Mouse (Mus musculus): ENCODE measurements around the gene Nfe2. TPM values are rescaled to one million over a fixed set of nuclear protein-coding genes. Genes with fewer than 3 reads are reported as not detected.
"Not testable (repeated sequence)": the region's sequence is repeated elsewhere in the genome, so short reads cannot be mapped to it uniquely, and the experiment has no call there.

Gene Nfe2
- polyA plus RNA-seq, 1 experiment from 2014 or later: 1.9 TPM

GRCm38 (mm10) chr15:103250195-103250740 is 7.9 kb downstream of the Nfe2 start:
- H3K4me1 ChIP-seq (replicated peaks; ENCODE audit: control insufficient read depth, insufficient read depth, low read length): peaks cover 7% of the 10 kb centered on the region
- no peak overlapping the region for H3K4me3 ChIP-seq (ENCODE audit: low read depth, low read length)
- ATAC-seq (replicated peaks; ENCODE audit: low FRiP score, low TSS enrichment, low read depth) (0 out of 2 replicates have a peak, but pooled peaks have one; percentile 15), DNase-seq (ENCODE audit: low spot score) (peak; percentile 81)
- H3K27ac ChIP-seq (ENCODE audit: low read depth): no peak overlapping the region; the same call in 1 of the 2 replicates
- H3K9me3 ChIP-seq (ENCODE audit: control insufficient read depth, low read length): no peaks in the 10 kb centered on the region
- 29% methylated on average over 2 of the region's 2 CpGs for WGBS
- H3K4me2 ChIP-seq (ENCODE audit: low read length): no peak overlapping the region
- peaks cover 39% of the 10 kb centered on the region for H3K36me3 ChIP-seq (ENCODE audit: control insufficient read depth, insufficient read depth, low read length)
- H3K27me3 ChIP-seq (replicated peaks; ENCODE audit: control insufficient read depth, insufficient read depth, low read length): 0 out of 2 replicates have a peak, but pooled peaks cover 3% of the 10 kb centered on the region
- H3K9ac ChIP-seq (ENCODE audit: low read length): no peak overlapping the region

GRCm38 (mm10) chr15:103249511-103249910 is 8.7 kb downstream of the Nfe2 start:
- not testable (repeated sequence) for H3K4me2 ChIP-seq (ENCODE audit: low read length); H3K4me3 ChIP-seq (ENCODE audit: low read depth, low read length); H3K9me3 ChIP-seq (ENCODE audit: control insufficient read depth, low read length); ATAC-seq (replicated peaks; ENCODE audit: low FRiP score, low TSS enrichment, low read depth); H3K4me1 ChIP-seq (replicated peaks; ENCODE audit: control insufficient read depth, insufficient read depth, low read length); H3K27me3 ChIP-seq (replicated peaks; ENCODE audit: control insufficient read depth, insufficient read depth, low read length); DNase-seq (ENCODE audit: low spot score); H3K27ac ChIP-seq (ENCODE audit: low read depth); H3K9ac ChIP-seq (ENCODE audit: low read length)
- peaks cover 44% of the 10 kb centered on the region for H3K36me3 ChIP-seq (ENCODE audit: control insufficient read depth, insufficient read depth, low read length)
- 88% methylated on average over 6 of the region's 6 CpGs for WGBS

GRCm38 (mm10) chr15:103248401-103249313 is 9.5 kb downstream of the Nfe2 start:
- H3K36me3 ChIP-seq (ENCODE audit: control insufficient read depth, insufficient read depth, low read length): peaks cover 49% of the 10 kb centered on the region

GRCm38 (mm10) chr15:103247782-103248400 is 10.3 kb downstream of the Nfe2 start:
- DNase-seq (ENCODE audit: low spot score): no peak
- Histone ChIP-seq H3K4me1 (replicated peaks; ENCODE audit: control insufficient read depth, insufficient read depth, low read length) (peaks cover 14% of the 10 kb centered on the region), H3K36me3 (ENCODE audit: control insufficient read depth, insufficient read depth, low read length) (peaks cover 57% of the 10 kb centered on the region), H3K27ac (ENCODE audit: low read depth) (no peak overlapping the region), H3K4me2 (ENCODE audit: low read length) (no peak overlapping the region), H3K27me3 (replicated peaks; ENCODE audit: control insufficient read depth, insufficient read depth, low read length) (no peaks in the 10 kb centered on the region), H3K9ac (ENCODE audit: low read length) (no peak overlapping the region), H3K9me3 (ENCODE audit: control insufficient read depth, low read length) (no peaks in the 10 kb centered on the region), H3K4me3 (ENCODE audit: low read depth, low read length) (no peak overlapping the region)
- ATAC-seq (replicated peaks; ENCODE audit: low FRiP score, low TSS enrichment, low read depth): no peak; the same call in 1 of the 2 replicates

More at GRCm38 (mm10) chr15:103248401-103249313, 9.5 kb downstream of the Nfe2 start:
- no peak overlapping the region for H3K9ac ChIP-seq (ENCODE audit: low read length)
- no peak overlapping the region for H3K4me2 ChIP-seq (ENCODE audit: low read length)
- H3K9me3 ChIP-seq (ENCODE audit: control insufficient read depth, low read length): no peaks in the 10 kb centered on the region
- DNase-seq (ENCODE audit: low spot score): peak; percentile 63
- H3K27me3 ChIP-seq (replicated peaks; ENCODE audit: control insufficient read depth, insufficient read depth, low read length): no peaks in the 10 kb centered on the region
- peak; percentile 10 for ATAC-seq (replicated peaks; ENCODE audit: low FRiP score, low TSS enrichment, low read depth)
- H3K4me3 ChIP-seq (ENCODE audit: low read depth, low read length): no peak overlapping the region
- H3K4me1 ChIP-seq (replicated peaks; ENCODE audit: control insufficient read depth, insufficient read depth, low read length): 0 out of 2 replicates have a peak, but pooled peaks cover 7% of the 10 kb centered on the region
- WGBS: 83% methylated on average over 28 of the region's 28 CpGs
- no peak overlapping the region for H3K27ac ChIP-seq (ENCODE audit: low read depth)

- H3K27me3 ChIP-seq (replicated peaks; ENCODE audit: control insufficient read depth, insufficient read depth, low read length): no peaks in the 10 kb centered on the region
- no peak overlapping the region for H3K9ac ChIP-seq (ENCODE audit: low read length)
- DNase-seq (ENCODE audit: low spot score) (no peak), ATAC-seq (replicated peaks; ENCODE audit: low FRiP score, low TSS enrichment, low read depth) (no peak)
- H3K9me3 ChIP-seq (ENCODE audit: control insufficient read depth, low read length): no peaks in the 10 kb centered on the region
- H3K27ac ChIP-seq (ENCODE audit: low read depth): no peak overlapping the region
- no peak overlapping the region for H3K4me3 ChIP-seq (ENCODE audit: low read depth, low read length)
- no peak overlapping the region for H3K4me2 ChIP-seq (ENCODE audit: low read length)
- WGBS: 86% methylated on average over 9 of the region's 9 CpGs
- H3K36me3 ChIP-seq (ENCODE audit: control insufficient read depth, insufficient read depth, low read length): peaks cover 63% of the 10 kb centered on the region
- peaks cover 21% of the 10 kb centered on the region for H3K4me1 ChIP-seq (replicated peaks; ENCODE audit: control insufficient read depth, insufficient read depth, low read length)
Measured at GRCm38 (mm10) chr15:103247078-103247781, 11.0 kb downstream of the Nfe2 start.

GRCm38 (mm10) chr15:103245616-103246015 is 12.6 kb downstream of the Nfe2 start:
- Histone ChIP-seq H3K9ac (ENCODE audit: low read length) (no peak overlapping the region), H3K4me1 (replicated peaks; ENCODE audit: control insufficient read depth, insufficient read depth, low read length) (peaks cover 23% of the 10 kb centered on the region), H3K36me3 (ENCODE audit: control insufficient read depth, insufficient read depth, low read length) (peaks cover 74% of the 10 kb centered on the region), H3K27me3 (replicated peaks; ENCODE audit: control insufficient read depth, insufficient read depth, low read length) (no peaks in the 10 kb centered on the region), H3K4me3 (ENCODE audit: low read depth, low read length) (no peak overlapping the region), H3K9me3 (ENCODE audit: control insufficient read depth, low read length) (no peaks in the 10 kb centered on the region), H3K27ac (ENCODE audit: low read depth) (no peak overlapping the region), H3K4me2 (ENCODE audit: low read length) (no peak overlapping the region)
- ATAC-seq (replicated peaks; ENCODE audit: low FRiP score, low TSS enrichment, low read depth) (no peak), DNase-seq (ENCODE audit: low spot score) (no peak)
- WGBS: 72% methylated on average over 6 of the region's 6 CpGs

GRCm38 (mm10) chr15:103242885-103243284 is 15.3 kb downstream of the Nfe2 start:
- Histone ChIP-seq H3K4me1 (replicated peaks; ENCODE audit: control insufficient read depth, insufficient read depth, low read length) (peaks cover 23% of the 10 kb centered on the region), H3K9me3 (ENCODE audit: control insufficient read depth, low read length) (no peaks in the 10 kb centered on the region), H3K36me3 (ENCODE audit: control insufficient read depth, insufficient read depth, low read length) (peaks cover 61% of the 10 kb centered on the region), H3K27me3 (replicated peaks; ENCODE audit: control insufficient read depth, insufficient read depth, low read length) (no peaks in the 10 kb centered on the region), H3K4me2 (ENCODE audit: low read length) (peak overlapping the region; percentile 88), H3K27ac (ENCODE audit: low read depth) (no peak overlapping the region), H3K9ac (ENCODE audit: low read length) (peak overlapping the region; percentile 95), H3K4me3 (ENCODE audit: low read depth, low read length) (peak overlapping the region; percentile 94)
- no peak for ATAC-seq (replicated peaks; ENCODE audit: low FRiP score, low TSS enrichment, low read depth)
- DNase-seq (ENCODE audit: low spot score): no peak
- WGBS: 55% methylated on average over 8 of the region's 8 CpGs

Measured in intestine, embryonic 14.5 days (tissue).